Mouse (Mus musculus): Measurements from ENCODE around the gene Pld2. TPM values are rescaled to one million over a fixed set of nuclear protein-coding genes. Genes with fewer than 3 reads are reported as not detected.

The Pld2 gene
- 12.3 and 13.9 TPM in 2 replicates for polyA plus RNA-seq (2012; rRNA removed)

GRCm38 (mm10) chr11:70539877-70540587 lies at the start of gene Pld2:
TSS of gene Pld2 (plus strand) at chr11:70540064.
- Histone ChIP-seq H3K27ac (ENCODE audit: insufficient read depth, low read length) (no peak within 1 kb of the TSS; the same call in 1 of the 2 replicates), H3K27me3 (ENCODE audit: control insufficient read depth, insufficient read depth, low read length) (peaks cover 4% of the 10 kb centered on the region; the same call in 1 of the 2 replicates), H3K4me1 (ENCODE audit: control insufficient read depth, insufficient read depth, insufficient read length) (no peaks in the 10 kb centered on the region; the same call in none of the 2 replicates), H3K4me3 (ENCODE audit: extremely low read depth, insufficient read depth, insufficient read length) (peak within 1 kb of the TSS; percentile 57), H3K36me3 (ENCODE audit: control insufficient read depth, insufficient read depth, low read length) (no peaks in the 10 kb centered on the region)
- 1% methylated on average over 64 of the region's 65 CpGs for WGBS
- DNase-seq (ENCODE audit: low read depth in 1 of 2, low spot score in 2 of 2), result peak; percentile 52 to 79
- TF ChIP-seq POLR2A (IDR thresholded peaks at IDR 0.05; ENCODE audit: low read depth, low read length) (no peak), CTCF (IDR thresholded peaks at IDR 0.05; ENCODE audit: extremely low read depth, insufficient read depth, insufficient read length, insufficient replicate concordance) (peak; percentile 62; the same call in 1 of the 2 replicates)

GRCm38 (mm10) chr11:70499566-70500475 lies 40.0 kb upstream of the Pld2 start:
- Histone ChIP-seq H3K4me1 (ENCODE audit: control insufficient read depth, insufficient read depth, insufficient read length) (no peaks in the 10 kb centered on the region), H3K27me3 (ENCODE audit: control insufficient read depth, insufficient read depth, low read length) (no peaks in the 10 kb centered on the region), H3K27ac (ENCODE audit: insufficient read depth, low read length) (no peak overlapping the region), H3K4me3 (ENCODE audit: extremely low read depth, insufficient read depth, insufficient read length) (no peak overlapping the region), H3K36me3 (ENCODE audit: control insufficient read depth, insufficient read depth, low read length) (no peaks in the 10 kb centered on the region)
- DNase-seq (ENCODE audit: low read depth in 1 of 2, low spot score in 2 of 2), result no peak
- 69% methylated on average over 14 of the region's 14 CpGs for WGBS
- TF ChIP-seq POLR2A (IDR thresholded peaks at IDR 0.05; ENCODE audit: low read depth, low read length) (no peak), CTCF (IDR thresholded peaks at IDR 0.05; ENCODE audit: extremely low read depth, insufficient read depth, insufficient read length, insufficient replicate concordance) (no peak)

GRCm38 (mm10) chr11:70500476-70500812 lies 39.4 kb upstream of the Pld2 start:
- DNase-seq (ENCODE audit: low read depth in 1 of 2, low spot score in 2 of 2), result no peak
- Histone ChIP-seq H3K36me3 (ENCODE audit: control insufficient read depth, insufficient read depth, low read length) (no peaks in the 10 kb centered on the region), H3K27me3 (ENCODE audit: control insufficient read depth, insufficient read depth, low read length) (no peaks in the 10 kb centered on the region), H3K27ac (ENCODE audit: insufficient read depth, low read length) (no peak overlapping the region), H3K4me3 (ENCODE audit: extremely low read depth, insufficient read depth, insufficient read length) (no peak overlapping the region), H3K4me1 (ENCODE audit: control insufficient read depth, insufficient read depth, insufficient read length) (no peaks in the 10 kb centered on the region)
- TF ChIP-seq CTCF (IDR thresholded peaks at IDR 0.05; ENCODE audit: extremely low read depth, insufficient read depth, insufficient read length, insufficient replicate concordance) (no peak), POLR2A (IDR thresholded peaks at IDR 0.05; ENCODE audit: low read depth, low read length) (no peak)
- 95% methylated on average over 1 of the region's 1 CpGs for WGBS

GRCm38 (mm10) chr11:70502018-70502417 lies 37.8 kb upstream of the Pld2 start:
- no peak overlapping the region for H3K4me3 ChIP-seq (ENCODE audit: extremely low read depth, insufficient read depth, insufficient read length)
- H3K4me1 ChIP-seq (ENCODE audit: control insufficient read depth, insufficient read depth, insufficient read length), result no peaks in the 10 kb centered on the region
- TF ChIP-seq CTCF (IDR thresholded peaks at IDR 0.05; ENCODE audit: extremely low read depth, insufficient read depth, insufficient read length, insufficient replicate concordance) (no peak), POLR2A (IDR thresholded peaks at IDR 0.05; ENCODE audit: low read depth, low read length) (no peak)
- H3K27ac ChIP-seq (ENCODE audit: insufficient read depth, low read length), result no peak overlapping the region
- no peak for DNase-seq (ENCODE audit: low read depth in 1 of 2, low spot score in 2 of 2)
- H3K36me3 ChIP-seq (ENCODE audit: control insufficient read depth, insufficient read depth, low read length), result no peaks in the 10 kb centered on the region
- WGBS, result 80% methylated on average over 3 of the region's 3 CpGs
- no peaks in the 10 kb centered on the region for H3K27me3 ChIP-seq (ENCODE audit: control insufficient read depth, insufficient read depth, low read length)

- Histone ChIP-seq H3K4me1 (ENCODE audit: control insufficient read depth, insufficient read depth, insufficient read length) (no peaks in the 10 kb centered on the region), H3K27me3 (ENCODE audit: control insufficient read depth, insufficient read depth, low read length) (no peaks in the 10 kb centered on the region), H3K27ac (ENCODE audit: insufficient read depth, low read length) (no peak within 1 kb of the TSS), H3K36me3 (ENCODE audit: control insufficient read depth, insufficient read depth, low read length) (no peaks in the 10 kb centered on the region), H3K4me3 (ENCODE audit: extremely low read depth, insufficient read depth, insufficient read length) (no peak within 1 kb of the TSS)
- TF ChIP-seq POLR2A (IDR thresholded peaks at IDR 0.05; ENCODE audit: low read depth, low read length) (no peak), CTCF (IDR thresholded peaks at IDR 0.05; ENCODE audit: extremely low read depth, insufficient read depth, insufficient read length, insufficient replicate concordance) (no peak)
- WGBS, result 52% methylated on average over 9 of the region's 9 CpGs
- no peak for DNase-seq (ENCODE audit: low read depth in 1 of 2, low spot score in 2 of 2)
Observed at GRCm38 (mm10) chr11:70504970-70505369, 34.9 kb upstream of the Pld2 start, which contains the start of gene Tm4sf5. TSS of gene Tm4sf5 (plus strand) at chr11:70505244.

- TF ChIP-seq POLR2A (IDR thresholded peaks at IDR 0.05; ENCODE audit: low read depth, low read length) (no peak), CTCF (IDR thresholded peaks at IDR 0.05; ENCODE audit: extremely low read depth, insufficient read depth, insufficient read length, insufficient replicate concordance) (peak; percentile 54; the same call in 1 of the 2 replicates)
- no peak overlapping the region for H3K4me3 ChIP-seq (ENCODE audit: extremely low read depth, insufficient read depth, insufficient read length)
- no peaks in the 10 kb centered on the region for H3K27me3 ChIP-seq (ENCODE audit: control insufficient read depth, insufficient read depth, low read length)
- peak; percentile 55 to 79 for DNase-seq (ENCODE audit: low read depth in 1 of 2, low spot score in 2 of 2)
- H3K4me1 ChIP-seq (ENCODE audit: control insufficient read depth, insufficient read depth, insufficient read length), result no peaks in the 10 kb centered on the region
- 25% methylated on average over 4 of the region's 4 CpGs for WGBS
- no peak overlapping the region for H3K27ac ChIP-seq (ENCODE audit: insufficient read depth, low read length)
- H3K36me3 ChIP-seq (ENCODE audit: control insufficient read depth, insufficient read depth, low read length), result no peaks in the 10 kb centered on the region
Observed at GRCm38 (mm10) chr11:70506385-70506784, 33.5 kb upstream of the Pld2 start.
